Mouse (Mus musculus) hindbrain, embryonic 13.5 days (tissue): ENCODE measurements around the gene Defb41. TPM values are rescaled to one million over a fixed set of nuclear protein-coding genes. Genes with fewer than 3 reads are reported as not detected.
"Not testable (repeated sequence)": the region's sequence is repeated elsewhere in the genome, so short reads cannot be mapped to it uniquely, and the experiment has no call there.

Source experiments
- ATAC-seq: fragments of 200-750 bp; cut with Nextera tagmentation; 2 replicates; pipeline ENCODE4 v1.8.0; 2017; ENCODE audit warnings: moderate TSS enrichment; ENCODE audit not compliant: low FRiP score
- H3K27ac ChIP-seq: fragments of 300-500 bp; sonication (generic); 2 replicates; pipeline ENCODE4 v1.5.1; 2015; ENCODE audit warnings: inconsistent platforms, mild to moderate bottlenecking, moderate library complexity
- H3K27me3 ChIP-seq: fragments of 300-500 bp; sonication (generic); 2 replicates; pipeline ENCODE4 v1.6.1; 2015; ENCODE audit warnings: mild to moderate bottlenecking, inconsistent platforms
- H3K36me3 ChIP-seq: fragments of 300-500 bp; sonication (generic); 2 replicates; pipeline ENCODE4 v1.6.1; 2015; ENCODE audit warnings: mild to moderate bottlenecking, inconsistent platforms
- H3K4me1 ChIP-seq: fragments of 300-500 bp; sonication (generic); replicated peaks from 2 replicates; pipeline ENCODE4 v1.6.1; 2015; ENCODE audit warnings: inconsistent platforms
- H3K4me2 ChIP-seq: fragments of 300-500 bp; sonication (generic); 2 replicates; pipeline ENCODE4 v1.6.1; 2015; ENCODE audit warnings: inconsistent platforms, mild to moderate bottlenecking, moderate library complexity
- H3K4me3 ChIP-seq: fragments of 300-500 bp; sonication (generic); 2 replicates; pipeline ENCODE4 v1.5.1; 2015; ENCODE audit warnings: mild to moderate bottlenecking, inconsistent platforms
- H3K9ac ChIP-seq: fragments of 300-500 bp; sonication (generic); 2 replicates; pipeline ENCODE4 v1.6.1; 2015; ENCODE audit warnings: mild to moderate bottlenecking, inconsistent platforms
- H3K9me3 ChIP-seq: fragments of 300-500 bp; sonication (generic); 2 replicates; pipeline ENCODE4 v1.6.1; 2016; ENCODE audit warnings: inconsistent platforms
- WGBS: fragments of 180-500 bp; shearing (Covaris S2); methylation state at CpG from one replicate; pipeline ENCODE4 v1.1.7; 2015; 5-methylcytosine and 5-hydroxymethylcytosine counted together
- polyA plus RNA-seq: library from polyadenylated mRNA; unstranded; fragments of >200 nt; fragmentation: Nextera tagmentation; extraction: Ambion mirVana; gene quantifications from 2 replicates; pipeline ENCODE4 v1.2.1, GENCODE M21; 2015

Gene Defb41
- not detected in 2 replicates for polyA plus RNA-seq

GRCm38 (mm10) chr1:18265038-18265437, at the start of gene Defb41:
Gene Defb41 (minus strand): TSS chr1:18265138.
- no peak within 1 kb of the TSS for H3K9ac ChIP-seq
- H3K27ac ChIP-seq = no peak within 1 kb of the TSS
- no peaks in the 10 kb centered on the region for H3K27me3 ChIP-seq
- H3K36me3 ChIP-seq = no peaks in the 10 kb centered on the region
- H3K4me2 ChIP-seq = no peak within 1 kb of the TSS
- ATAC-seq = no peak
- H3K4me3 ChIP-seq = no peak within 1 kb of the TSS
- H3K9me3 ChIP-seq = no peaks in the 10 kb centered on the region
- no peaks in the 10 kb centered on the region for H3K4me1 ChIP-seq

- H3K9me3 ChIP-seq = no peaks in the 10 kb centered on the region
- H3K4me2 ChIP-seq = no peak overlapping the region
- no peaks in the 10 kb centered on the region for H3K27me3 ChIP-seq
- H3K4me3 ChIP-seq = no peak overlapping the region
- H3K9ac ChIP-seq = no peak overlapping the region
- peaks cover 4% of the 10 kb centered on the region; the same call in 1 of the 2 replicates for H3K4me1 ChIP-seq
- no peak overlapping the region for H3K27ac ChIP-seq
- ATAC-seq = no peak
- WGBS = 87% methylated on average over 4 of the region's 4 CpGs
- no peaks in the 10 kb centered on the region for H3K36me3 ChIP-seq
Measured at GRCm38 (mm10) chr1:18308474-18308829, 43.5 kb upstream of the Defb41 start.

- Histone ChIP-seq H3K36me3 (no peaks in the 10 kb centered on the region), H3K9me3 (no peaks in the 10 kb centered on the region), H3K27ac (no peak overlapping the region), H3K9ac (no peak overlapping the region), H3K27me3 (no peaks in the 10 kb centered on the region), H3K4me3 (no peak overlapping the region), H3K4me1 (peaks cover 4% of the 10 kb centered on the region; the same call in 1 of the 2 replicates), H3K4me2 (no peak overlapping the region)
- 78% methylated on average over 12 of the region's 12 CpGs for WGBS
- ATAC-seq = peak; percentile 71
Measured at GRCm38 (mm10) chr1:18307545-18308473, 42.9 kb upstream of the Defb41 start.

GRCm38 (mm10) chr1:18292515-18292914, 27.6 kb upstream of the Defb41 start:
- Histone ChIP-seq H3K9ac (no peak overlapping the region), H3K4me1 (no peaks in the 10 kb centered on the region), H3K36me3 (no peaks in the 10 kb centered on the region), H3K4me3 (no peak overlapping the region), H3K27ac (no peak overlapping the region), H3K27me3 (no peaks in the 10 kb centered on the region), H3K9me3 (no peaks in the 10 kb centered on the region), H3K4me2 (no peak overlapping the region)
- WGBS = 29% methylated on average over 4 of the region's 4 CpGs
- no peak for ATAC-seq

GRCm38 (mm10) chr1:18288860-18289259, 23.9 kb upstream of the Defb41 start:
- no peak for ATAC-seq
- Histone ChIP-seq H3K9me3 (no peaks in the 10 kb centered on the region), H3K27ac (no peak overlapping the region), H3K36me3 (no peaks in the 10 kb centered on the region), H3K9ac (no peak overlapping the region), H3K4me3 (no peak overlapping the region), H3K4me1 (no peaks in the 10 kb centered on the region), H3K4me2 (no peak overlapping the region), H3K27me3 (no peaks in the 10 kb centered on the region)
- WGBS = 40% methylated on average over 3 of the region's 3 CpGs

- no peak for ATAC-seq
- Histone ChIP-seq H3K9ac (no peak overlapping the region), H3K27ac (no peak overlapping the region), H3K27me3 (no peaks in the 10 kb centered on the region), H3K4me3 (no peak overlapping the region), H3K9me3 (no peaks in the 10 kb centered on the region), H3K4me1 (no peaks in the 10 kb centered on the region), H3K36me3 (no peaks in the 10 kb centered on the region), H3K4me2 (no peak overlapping the region)
Measured at GRCm38 (mm10) chr1:18287371-18287770, 22.4 kb upstream of the Defb41 start.

- H3K36me3 ChIP-seq = no peaks in the 10 kb centered on the region
- no peaks in the 10 kb centered on the region for H3K27me3 ChIP-seq
- H3K9me3 ChIP-seq = no peaks in the 10 kb centered on the region
- WGBS = 93% methylated on average over 4 of the region's 4 CpGs
- H3K9ac ChIP-seq = no peak overlapping the region
- H3K4me2 ChIP-seq = no peak overlapping the region
- H3K4me3 ChIP-seq = no peak overlapping the region
- no peak for ATAC-seq
- H3K27ac ChIP-seq = no peak overlapping the region
- H3K4me1 ChIP-seq = no peaks in the 10 kb centered on the region
Measured at GRCm38 (mm10) chr1:18271095-18271494, 6.2 kb upstream of the Defb41 start.

GRCm38 (mm10) chr1:18268845-18269244, 3.9 kb upstream of the Defb41 start:
- Histone ChIP-seq H3K9ac (no peak overlapping the region), H3K4me3 (no peak overlapping the region), H3K4me1 (no peaks in the 10 kb centered on the region), H3K27me3 (no peaks in the 10 kb centered on the region), H3K4me2 (no peak overlapping the region), H3K9me3 (no peaks in the 10 kb centered on the region), H3K27ac (no peak overlapping the region), H3K36me3 (no peaks in the 10 kb centered on the region)
- WGBS = 39% methylated on average over 5 of the region's 5 CpGs
- ATAC-seq = no peak

- 88% methylated on average over 9 of the region's 9 CpGs for WGBS
Measured at GRCm38 (mm10) chr1:18245801-18246580, 18.9 kb downstream of the Defb41 start.

GRCm38 (mm10) chr1:18237343-18237742, 27.6 kb downstream of the Defb41 start, which contains the start of gene Defb18:
Gene Defb18 (minus strand): TSS chr1:18237443.
- H3K27me3 ChIP-seq = no peaks in the 10 kb centered on the region
- no peak within 1 kb of the TSS for H3K4me2 ChIP-seq
- H3K4me1 ChIP-seq = no peaks in the 10 kb centered on the region
- no peaks in the 10 kb centered on the region for H3K9me3 ChIP-seq
- no peak within 1 kb of the TSS for H3K27ac ChIP-seq
- H3K4me3 ChIP-seq = no peak within 1 kb of the TSS
- no peak for ATAC-seq
- 81% methylated on average over 1 of the region's 1 CpGs for WGBS
- no peaks in the 10 kb centered on the region for H3K36me3 ChIP-seq
- H3K9ac ChIP-seq = no peak within 1 kb of the TSS

More at GRCm38 (mm10) chr1:18245801-18246580, 18.9 kb downstream of the Defb41 start:
- ATAC-seq, H3K4me3 ChIP-seq, H3K9ac ChIP-seq, H3K4me1 ChIP-seq, H3K36me3 ChIP-seq, H3K9me3 ChIP-seq, H3K27me3 ChIP-seq, H3K27ac ChIP-seq, H3K4me2 ChIP-seq: not testable (repeated sequence)

GRCm38 (mm10) chr1:18223385-18223945, 41.5 kb downstream of the Defb41 start:
- WGBS = 35% methylated on average over 3 of the region's 3 CpGs
- Histone ChIP-seq H3K4me1 (no peaks in the 10 kb centered on the region), H3K9ac (no peak overlapping the region), H3K4me2 (no peak overlapping the region), H3K27me3 (no peaks in the 10 kb centered on the region), H3K9me3 (no peaks in the 10 kb centered on the region), H3K4me3 (no peak overlapping the region), H3K36me3 (no peaks in the 10 kb centered on the region), H3K27ac (no peak overlapping the region)
- ATAC-seq = no peak
